Mouse (Mus musculus): Measurements from ENCODE around the gene Strada.

DNA sequence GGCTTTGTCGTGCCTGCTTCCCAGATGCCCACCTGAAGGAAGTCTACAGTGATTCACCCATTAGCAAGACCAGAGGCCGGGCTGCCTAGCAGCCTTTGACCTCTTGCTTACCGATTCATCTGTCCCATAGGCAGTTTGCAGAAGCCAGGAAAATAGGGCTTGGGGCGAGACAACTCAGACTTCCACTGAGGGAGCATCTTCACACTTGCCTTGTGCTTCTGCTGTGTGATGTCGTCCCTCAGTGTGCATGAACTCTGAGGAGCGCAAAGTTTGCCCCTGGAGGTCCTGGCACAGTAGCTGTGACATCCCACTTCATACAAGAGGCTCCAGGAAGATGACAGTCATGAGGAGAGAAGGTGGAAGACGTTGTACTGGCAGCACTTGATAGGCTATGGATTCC is 44.8 kb downstream of the Strada start:
- TF ChIP-seq CTCF (IDR thresholded peaks at IDR 0.05; ENCODE audit: control insufficient read depth, insufficient read depth, insufficient read length): no peak
- no peak for TF ChIP-seq MYOG (IDR thresholded peaks at IDR 0.05; ENCODE audit: control insufficient read depth, extremely low read depth, insufficient read length)
- TF ChIP-seq USF1 (IDR thresholded peaks at IDR 0.05; ENCODE audit: low read depth): no peak
- TF ChIP-seq MAX (IDR thresholded peaks at IDR 0.05): no peak

Measured in C2C12 (cell line).